Mouse (Mus musculus) embryonic facial prominence, embryonic 11.5 days (tissue): ENCODE results near the gene Comp. TPM values are rescaled to one million over a fixed set of nuclear protein-coding genes. Genes with fewer than 3 reads are reported as not detected.

ENCODE experiments used
- ATAC-seq: fragments of 200-750 bp; cut with Nextera tagmentation; replicated peaks from 2 replicates; pipeline ENCODE4 v1.8.0; 2017; ENCODE audit warnings: low read depth; ENCODE audit not compliant: insufficient number of reproducible peaks, low FRiP score, low TSS enrichment
- DNase-seq: peaks from one replicate; pipeline ENCODE4 v3.0.0-alpha.2; 2015; ENCODE audit warnings: low spot score
- H3K27ac ChIP-seq: fragments of 300-500 bp; sonication (generic); replicated peaks from 2 replicates; pipeline ENCODE4 v1.5.1; 2014; ENCODE audit warnings: mild to moderate bottlenecking, low read depth, low read length, control low read depth
- H3K27me3 ChIP-seq: fragments of 300-500 bp; sonication (generic); 2 replicates; pipeline ENCODE4 v1.6.1; 2014; ENCODE audit warnings: mild to moderate bottlenecking, low read length, moderate library complexity, mixed read lengths; ENCODE audit not compliant: control insufficient read depth, insufficient read depth
- H3K36me3 ChIP-seq: fragments of 300-500 bp; sonication (generic); replicated peaks from 2 replicates; pipeline ENCODE4 v1.6.1; 2014; ENCODE audit warnings: low read depth, mild to moderate bottlenecking, low read length, moderate library complexity, mixed read lengths; ENCODE audit not compliant: control insufficient read depth, insufficient read depth
- H3K4me1 ChIP-seq: fragments of 300-500 bp; sonication (generic); 2 replicates; pipeline ENCODE4 v1.6.1; 2014; ENCODE audit warnings: low read length, mixed read lengths; ENCODE audit not compliant: control insufficient read depth, insufficient read depth
- H3K4me2 ChIP-seq: fragments of 300-500 bp; sonication (generic); 2 replicates; pipeline ENCODE4 v1.6.1; 2014; ENCODE audit warnings: low read depth, mild to moderate bottlenecking, control low read depth, low read length, moderate library complexity
- H3K4me3 ChIP-seq: fragments of 300-500 bp; sonication (generic); 2 replicates; pipeline ENCODE4 v1.5.1; 2014; ENCODE audit warnings: low read depth, low read length, control low read depth
- H3K9ac ChIP-seq: fragments of 300-500 bp; sonication (generic); replicated peaks from 2 replicates; pipeline ENCODE4 v1.6.1; 2014; ENCODE audit warnings: mild to moderate bottlenecking, control low read depth, low read length
- H3K9me3 ChIP-seq: fragments of 300-500 bp; sonication (generic); replicated peaks from 2 replicates; pipeline ENCODE4 v1.6.1; 2016; ENCODE audit warnings: mild to moderate bottlenecking, low read length, inconsistent platforms, mixed read lengths; ENCODE audit not compliant: control insufficient read depth
- WGBS: fragments of 180-500 bp; shearing (Covaris S2); extraction: QIAGEN DNeasy Blood & Tissue Kit; methylation state at CpG from one replicate; pipeline ENCODE4 v1.1.7; 2014; 5-methylcytosine and 5-hydroxymethylcytosine counted together
- polyA plus RNA-seq: library from polyadenylated mRNA; unstranded; fragments of >200 nt; fragmentation: Nextera tagmentation; extraction: Ambion mirVana; gene quantifications from 2 replicates; pipeline ENCODE4 v1.2.1, GENCODE M21; 2014

Gene Comp
- polyA plus RNA-seq, 1 experiment from 2014 or later: 0.17 TPM

DNA sequence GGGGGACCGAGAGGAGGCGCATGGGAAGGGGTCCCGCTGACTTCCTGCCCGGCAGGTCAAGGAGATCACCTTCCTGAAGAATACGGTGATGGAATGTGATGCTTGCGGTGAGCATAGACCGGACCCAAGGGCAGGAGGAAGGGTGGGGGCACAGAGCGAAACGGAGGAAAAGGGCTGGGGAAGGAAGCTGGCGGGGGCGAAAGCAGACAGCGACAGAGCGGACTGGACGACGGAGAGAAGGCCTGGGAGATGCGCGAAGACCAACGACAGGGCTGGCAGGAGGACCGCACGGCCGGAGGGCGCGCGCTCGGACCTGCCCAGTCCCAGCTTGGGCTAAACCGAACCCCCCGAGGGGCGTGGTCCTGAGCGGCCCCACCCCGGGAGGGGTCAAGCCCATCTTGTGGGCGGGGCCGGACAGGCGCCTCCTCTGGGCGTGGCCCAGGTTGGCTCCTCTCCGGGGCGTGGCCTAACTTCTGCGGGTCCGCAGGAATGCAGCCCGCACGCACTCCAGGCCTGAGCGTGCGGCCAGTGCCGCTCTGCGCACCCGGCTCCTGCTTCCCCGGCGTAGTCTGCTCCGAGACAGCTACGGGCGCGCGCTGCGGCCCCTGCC, 1.1 kb downstream of the Comp start:
- ATAC-seq (peak; percentile 61), DNase-seq (peak; percentile 76)
- WGBS: 1% methylated on average over 42 of the region's 53 CpGs
- Histone ChIP-seq H3K4me1 (peaks cover 6% of the 10 kb centered on the region), H3K9me3 (no peaks in the 10 kb centered on the region), H3K4me2 (peak overlapping the region; percentile 47), H3K9ac (no peak overlapping the region; the same call in 1 of the 2 replicates), H3K27ac (no peak overlapping the region), H3K36me3 (no peaks in the 10 kb centered on the region), H3K4me3 (peak overlapping the region; percentile 30), H3K27me3 (peaks cover 60% of the 10 kb centered on the region)

DNA sequence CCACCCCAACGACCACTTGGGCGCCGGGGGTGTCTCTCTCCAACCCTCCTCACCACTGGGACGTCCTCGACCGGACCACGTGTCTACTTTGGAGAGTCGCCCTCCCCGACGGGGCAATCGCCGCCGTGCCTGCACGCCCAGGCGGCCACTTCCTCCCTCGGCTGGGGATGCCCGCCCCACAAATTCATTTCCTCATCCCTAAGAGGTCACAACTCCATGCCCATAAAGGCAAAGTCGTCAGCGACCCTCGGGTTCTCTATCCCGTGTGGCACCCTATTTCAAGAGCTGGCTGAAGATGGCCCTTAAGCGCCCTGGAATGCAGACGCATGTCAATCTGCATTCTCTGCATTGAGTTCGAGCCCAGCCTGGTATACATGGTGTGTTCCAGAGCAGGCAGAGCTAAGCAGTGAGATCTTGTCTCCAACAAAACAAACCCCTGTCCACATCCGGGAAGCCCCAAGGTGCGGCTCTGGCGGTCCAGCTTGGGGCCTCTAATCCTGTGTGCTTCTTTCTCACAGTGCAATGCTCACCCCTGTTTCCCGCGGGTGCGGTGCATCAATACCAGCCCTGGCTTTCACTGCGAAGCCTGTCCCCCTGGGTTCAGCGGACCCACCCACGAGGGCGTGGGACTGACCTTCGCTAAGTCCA, 2.0 kb downstream of the Comp start:
- WGBS: 7% methylated on average over 35 of the region's 35 CpGs
- Histone ChIP-seq H3K4me1 (peaks cover 6% of the 10 kb centered on the region), H3K27me3 (peaks cover 60% of the 10 kb centered on the region), H3K36me3 (no peaks in the 10 kb centered on the region), H3K4me3 (no peak overlapping the region), H3K27ac (no peak overlapping the region), H3K9ac (no peak overlapping the region), H3K9me3 (no peaks in the 10 kb centered on the region), H3K4me2 (no peak overlapping the region)
- ATAC-seq (no peak), DNase-seq (no peak)

DNA sequence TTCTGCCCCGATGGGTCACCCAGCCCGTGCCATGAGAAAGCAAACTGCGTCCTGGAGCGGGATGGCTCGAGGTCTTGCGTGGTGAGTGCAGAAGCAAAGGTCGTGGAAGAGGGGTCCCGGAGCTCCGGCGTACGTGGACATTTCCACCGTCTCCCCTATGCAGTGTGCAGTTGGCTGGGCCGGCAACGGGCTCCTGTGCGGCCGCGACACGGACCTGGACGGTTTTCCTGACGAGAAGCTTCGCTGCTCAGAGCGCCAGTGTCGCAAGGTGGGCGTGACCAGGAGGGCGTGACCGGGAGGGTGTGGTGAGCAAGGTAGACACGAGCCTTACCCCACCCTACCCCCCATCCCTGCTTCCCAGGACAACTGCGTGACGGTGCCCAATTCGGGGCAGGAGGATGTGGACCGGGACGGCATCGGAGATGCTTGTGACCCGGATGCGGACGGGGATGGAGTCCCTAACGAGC, 3.0 kb downstream of the Comp start:
- Histone ChIP-seq H3K4me1 (peaks cover 6% of the 10 kb centered on the region), H3K9ac (no peak overlapping the region), H3K27ac (no peak overlapping the region), H3K4me2 (no peak overlapping the region), H3K27me3 (peaks cover 60% of the 10 kb centered on the region), H3K4me3 (no peak overlapping the region), H3K36me3 (no peaks in the 10 kb centered on the region), H3K9me3 (no peaks in the 10 kb centered on the region)
- no peak for DNase-seq
- no peak for ATAC-seq
- 8% methylated on average over 37 of the region's 37 CpGs for WGBS

DNA sequence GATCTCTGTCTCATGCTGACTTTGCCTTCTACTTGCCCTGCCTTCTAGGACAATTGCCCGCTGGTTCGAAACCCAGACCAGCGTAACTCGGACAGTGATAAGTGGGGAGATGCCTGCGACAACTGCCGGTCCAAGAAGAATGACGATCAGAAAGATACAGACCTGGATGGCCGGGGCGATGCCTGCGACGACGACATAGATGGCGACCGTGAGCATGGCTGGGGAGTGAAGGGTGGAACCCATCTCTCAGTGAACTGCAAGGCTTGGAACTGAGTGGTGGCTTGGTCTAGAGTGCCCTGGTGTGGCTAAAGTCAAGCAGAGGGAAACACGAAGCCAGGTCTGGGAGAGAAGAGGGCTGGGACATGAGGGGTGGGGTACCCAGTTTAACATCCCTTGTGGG, 3.7 kb downstream of the Comp start:
- no peaks in the 10 kb centered on the region for H3K9me3 ChIP-seq
- H3K4me1 ChIP-seq: peaks cover 6% of the 10 kb centered on the region
- 11% methylated on average over 15 of the region's 15 CpGs for WGBS
- no peak overlapping the region for H3K4me2 ChIP-seq
- no peak overlapping the region for H3K9ac ChIP-seq
- no peak overlapping the region for H3K4me3 ChIP-seq
- no peak overlapping the region for H3K27ac ChIP-seq
- H3K27me3 ChIP-seq: peaks cover 56% of the 10 kb centered on the region
- no peak for DNase-seq
- no peaks in the 10 kb centered on the region for H3K36me3 ChIP-seq
- ATAC-seq: no peak

DNA sequence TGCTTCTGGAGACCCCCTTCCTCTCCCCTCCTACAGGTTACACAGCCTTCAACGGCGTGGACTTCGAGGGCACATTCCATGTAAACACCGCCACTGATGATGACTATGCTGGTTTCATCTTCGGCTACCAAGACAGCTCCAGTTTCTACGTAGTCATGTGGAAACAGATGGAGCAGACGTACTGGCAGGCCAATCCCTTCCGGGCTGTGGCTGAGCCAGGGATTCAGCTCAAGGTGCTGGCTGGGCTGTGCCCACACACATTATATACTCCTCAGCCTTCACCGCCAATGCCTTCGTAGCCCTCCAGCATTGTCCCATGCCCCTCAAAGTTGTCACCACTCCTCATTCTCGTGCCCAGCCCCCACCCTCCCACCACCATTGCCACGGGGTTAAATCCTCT, 6.7 kb downstream of the Comp start:
- WGBS: 87% methylated on average over 12 of the region's 12 CpGs
- Histone ChIP-seq H3K4me3 (no peak overlapping the region), H3K9me3 (no peaks in the 10 kb centered on the region), H3K4me1 (no peaks in the 10 kb centered on the region), H3K9ac (no peak overlapping the region), H3K27me3 (peaks cover 26% of the 10 kb centered on the region), H3K4me2 (no peak overlapping the region), H3K27ac (no peak overlapping the region), H3K36me3 (no peaks in the 10 kb centered on the region)
- no peak for DNase-seq
- no peak for ATAC-seq

DNA sequence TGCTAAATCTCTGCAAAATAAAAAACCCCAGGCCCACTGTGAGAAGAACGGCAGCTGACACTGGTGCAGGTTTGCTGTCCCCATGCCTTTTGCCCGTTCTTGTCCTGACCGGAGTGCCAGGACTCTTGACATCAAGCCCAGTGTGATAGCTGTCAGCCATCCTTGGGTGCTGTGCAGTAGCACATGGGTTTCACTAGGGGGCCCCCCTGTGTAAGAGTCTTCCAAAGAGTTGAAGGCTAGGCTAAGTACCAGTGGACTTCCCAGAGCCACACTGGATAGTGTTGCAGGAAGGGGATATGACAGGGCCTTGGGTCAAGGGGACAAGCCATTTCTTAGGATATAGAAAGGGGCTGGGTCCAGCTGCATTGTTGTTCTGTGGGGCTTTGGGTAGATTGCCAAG, 9.9 kb downstream of the Comp start:
- no peak overlapping the region for H3K4me3 ChIP-seq
- ATAC-seq (peak; percentile 31; the same call in 1 of the 2 replicates), DNase-seq (peak; percentile 73)
- no peak overlapping the region for H3K9ac ChIP-seq
- no peak overlapping the region for H3K4me2 ChIP-seq
- WGBS: 55% methylated on average over 3 of the region's 3 CpGs
- H3K9me3 ChIP-seq: no peaks in the 10 kb centered on the region
- no peak overlapping the region for H3K27ac ChIP-seq
- H3K27me3 ChIP-seq: no peaks in the 10 kb centered on the region
- H3K36me3 ChIP-seq: no peaks in the 10 kb centered on the region; the same call in 1 of the 2 replicates
- no peaks in the 10 kb centered on the region for H3K4me1 ChIP-seq

DNA sequence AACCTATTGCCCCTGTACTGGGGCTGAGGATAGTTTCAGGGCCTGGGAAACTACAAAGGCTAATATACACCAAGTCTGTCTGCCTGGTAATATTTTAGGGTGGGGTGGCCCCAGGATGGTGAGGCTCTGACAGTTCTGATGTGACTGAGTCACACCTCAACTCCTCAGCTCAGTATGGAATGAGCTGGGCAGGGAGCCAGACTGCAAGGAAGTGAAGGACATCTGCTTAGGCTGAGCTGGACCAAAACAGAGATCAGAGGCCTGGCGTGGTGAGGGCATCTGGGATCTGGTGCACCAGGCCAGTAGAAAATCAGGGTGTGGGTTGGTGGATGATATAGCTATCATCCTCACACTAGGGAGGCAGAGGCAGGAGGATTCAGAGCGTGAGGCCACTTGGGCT, 16.3 kb downstream of the Comp start:
- H3K4me2 ChIP-seq: no peak overlapping the region
- no peaks in the 10 kb centered on the region for H3K27me3 ChIP-seq
- no peak overlapping the region for H3K9ac ChIP-seq
- H3K4me1 ChIP-seq: no peaks in the 10 kb centered on the region
- no peak overlapping the region for H3K4me3 ChIP-seq
- DNase-seq (no peak), ATAC-seq (no peak)
- WGBS: 87% methylated on average over 2 of the region's 2 CpGs
- no peak overlapping the region for H3K27ac ChIP-seq
- H3K9me3 ChIP-seq: no peaks in the 10 kb centered on the region
- no peaks in the 10 kb centered on the region; the same call in 1 of the 2 replicates for H3K36me3 ChIP-seq

DNA sequence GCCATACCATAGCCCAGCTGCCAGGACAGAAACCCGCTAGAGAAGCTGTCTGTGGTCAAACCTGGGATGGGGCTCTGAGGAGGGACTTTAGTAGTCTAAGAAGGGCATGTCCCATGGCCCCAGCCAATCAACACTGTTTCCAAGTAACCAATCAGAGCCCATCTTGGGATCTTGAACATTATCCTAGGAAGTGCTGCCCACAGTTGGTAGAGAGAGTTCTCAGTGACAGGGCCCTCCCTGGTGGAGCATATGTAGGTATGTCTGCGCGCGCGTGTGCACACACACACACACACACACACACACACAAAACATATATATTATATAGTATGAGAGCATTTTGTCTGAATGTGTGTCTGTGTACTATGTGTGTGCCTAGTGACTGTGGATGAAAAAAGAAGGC, 19.7 kb downstream of the Comp start:
- WGBS: 85% methylated on average over 5 of the region's 5 CpGs

More for the DNA sequence above, 19.7 kb downstream of the Comp start:
- H3K27me3 ChIP-seq: no peaks in the 10 kb centered on the region
- H3K9me3 ChIP-seq: no peaks in the 10 kb centered on the region
- H3K9ac ChIP-seq: no peak overlapping the region
- no peak overlapping the region for H3K27ac ChIP-seq
- DNase-seq: no peak
- no peaks in the 10 kb centered on the region for H3K36me3 ChIP-seq
- no peak overlapping the region for H3K4me2 ChIP-seq
- ATAC-seq: no peak
- H3K4me3 ChIP-seq: no peak overlapping the region
- H3K4me1 ChIP-seq: no peaks in the 10 kb centered on the region
